Mouse (Mus musculus) E14TG2a.4 (cell line): ENCODE results near the gene Rtf2.

ENCODE experiments used
- CTCF ChIP-seq: conservative IDR thresholded peaks from 2 replicates; pipeline ENCODE4 v1.5.1; 2014; ENCODE audit warnings: low read length
- NANOG ChIP-seq: IDR thresholded peaks from 2 replicates; pipeline ENCODE4 v1.6.1; 2014; ENCODE audit warnings: borderline replicate concordance, low read length, mixed read lengths
- POU5F1 ChIP-seq: IDR thresholded peaks from 2 replicates; pipeline ENCODE4 v1.6.1; 2014; ENCODE audit warnings: low read length, borderline replicate concordance

- TF ChIP-seq CTCF = no peak
- no peak for TF ChIP-seq NANOG
- TF ChIP-seq POU5F1 = no peak
Observed at GRCm38 (mm10) chr2:172392041-172392521, 48.3 kb upstream of the Rtf2 start.
